Mouse (Mus musculus): ENCODE results near the gene Ctu2. TPM values are rescaled to one million over a fixed set of nuclear protein-coding genes. Genes with fewer than 3 reads are reported as not detected.

The Ctu2 gene
- 35.9 and 74.5 TPM in 2 replicates for polyA plus RNA-seq (2012; ENCODE audit: low replicate concordance)

DNA sequence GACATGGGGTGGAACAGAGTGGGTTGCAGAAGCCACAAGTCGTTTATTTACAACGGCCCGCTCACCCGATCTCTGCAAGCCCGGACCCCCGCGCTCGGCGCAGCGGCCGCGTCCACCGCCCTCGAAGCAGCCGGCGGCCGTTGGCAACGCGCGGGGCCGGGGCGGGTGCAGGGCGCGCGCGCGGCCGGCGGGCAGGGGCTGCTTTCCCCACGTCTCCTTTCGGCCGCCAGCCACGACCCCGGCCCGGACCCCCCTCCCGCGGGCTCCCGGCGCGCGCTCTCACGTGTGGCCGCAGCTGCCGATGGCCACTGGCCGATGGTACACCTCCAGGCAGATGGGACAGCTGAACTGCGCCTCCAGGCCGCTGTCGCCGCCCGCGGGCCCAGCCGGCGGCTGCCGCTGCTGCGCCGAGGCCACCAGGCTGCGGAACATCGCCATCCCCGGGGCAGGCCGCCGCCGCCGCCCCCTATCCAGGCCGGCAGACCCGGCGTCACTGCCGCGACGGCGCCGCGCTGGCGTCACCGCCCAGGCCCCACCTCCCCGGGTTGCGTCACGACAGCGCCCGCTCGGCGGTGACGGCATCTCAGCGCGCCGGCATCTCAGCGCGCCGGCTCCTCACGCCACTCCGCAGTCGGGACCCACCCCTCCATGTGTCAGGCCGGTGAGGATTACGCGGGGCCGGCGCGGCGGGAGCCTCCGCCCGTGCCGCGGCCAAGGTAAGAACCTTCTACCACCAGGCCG lies at the start of gene Ctu2, which contains the start of gene Rnf166:
TSS of gene Ctu2 (plus strand) at position 564 of the 741 bp plus-strand sequence.
TSS of gene Rnf166 (minus strand) at position 485 of the 741 bp plus-strand sequence.

GRCm38 (mm10) chr8:122432443-122433268 lies 43.3 kb upstream of the Ctu2 start, which contains the start of gene Cyba:
Gene Cyba, minus strand, starts transcription at chr8:122432930.

DNA sequence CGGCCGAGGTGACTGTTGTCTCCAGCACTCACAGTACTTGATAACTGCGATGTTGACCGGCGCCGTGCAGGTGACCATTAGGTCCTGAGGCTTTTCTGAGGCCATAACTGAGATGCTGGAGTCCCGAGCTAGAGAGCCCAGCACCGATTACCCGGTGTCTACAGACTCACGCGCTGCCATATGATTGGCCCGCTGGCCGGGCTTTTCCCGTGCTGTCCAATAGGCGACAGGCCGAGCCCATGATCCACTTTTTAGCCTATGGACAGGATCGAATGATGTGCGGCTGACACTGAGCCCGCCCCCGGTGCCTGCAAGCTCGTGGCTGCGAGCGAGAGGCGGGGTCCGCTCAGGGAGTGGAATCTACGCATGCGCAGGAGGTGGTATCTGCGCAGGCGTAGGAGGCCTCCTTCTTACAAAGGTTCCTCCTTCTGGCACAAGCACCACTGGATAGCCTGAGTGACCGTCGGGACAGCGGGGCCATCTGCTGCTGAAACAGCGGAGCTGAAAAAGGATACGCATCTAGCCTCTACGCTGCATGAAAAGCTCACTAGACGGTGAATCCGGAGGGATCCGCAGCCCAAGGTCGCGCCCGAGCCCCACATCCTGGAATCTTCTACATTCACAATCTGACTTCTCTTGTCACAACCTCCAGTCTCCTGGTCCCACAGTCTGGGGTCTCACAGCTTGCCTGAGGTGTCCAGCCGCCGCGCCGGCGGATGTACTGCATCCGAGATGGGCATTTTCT lies 32.5 kb upstream of the Ctu2 start, which contains the start of gene Mvd:
TSS of gene Mvd (minus strand) at position 161 of the 745 bp plus-strand sequence.

GRCm38 (mm10) chr8:122460524-122461472 lies 15.1 kb upstream of the Ctu2 start, which contains the start of gene Snai3:
Gene Snai3, minus strand, starts transcription at chr8:122460733.

Other genes with a start within 250 kb of the Ctu2 start
- gene Zfpm1, start 194.0 kb upstream of the Ctu2 start, polyA plus RNA-seq (2012; ENCODE audit: low replicate concordance), result 211 and 319 TPM in 2 replicates
- 0.11 TPM in 1 of 2 replicates, not detected in the other for gene Trhr2, start 115.4 kb upstream of the Ctu2 start, polyA plus RNA-seq (2012; ENCODE audit: low replicate concordance)
- 67.9 and 139 TPM in 2 replicates for gene Zc3h18, start 99.5 kb upstream of the Ctu2 start, polyA plus RNA-seq (2012; ENCODE audit: low replicate concordance)
- 0.18 TPM in 1 of 2 replicates, not detected in the other for gene Il17c, start 54.1 kb upstream of the Ctu2 start, polyA plus RNA-seq (2012; ENCODE audit: low replicate concordance)
- gene Cyba, start 43.2 kb upstream of the Ctu2 start, polyA plus RNA-seq (2012; ENCODE audit: low replicate concordance), result 1,078 and 1,667 TPM in 2 replicates
- 10.9 and 12.4 TPM in 2 replicates for gene Mvd, start 32.7 kb upstream of the Ctu2 start, polyA plus RNA-seq (2012; ENCODE audit: low replicate concordance)
- gene Snai3, start 15.4 kb upstream of the Ctu2 start, polyA plus RNA-seq (2012; ENCODE audit: low replicate concordance), result 2.2 and 3.4 TPM in 2 replicates
- 79.8 and 83.9 TPM in 2 replicates for gene Rnf166, start 79 bp upstream of the Ctu2 start, polyA plus RNA-seq (2012; ENCODE audit: low replicate concordance)
- gene Piezo1, start 75.2 kb downstream of the Ctu2 start, polyA plus RNA-seq (2012; ENCODE audit: low replicate concordance), result 38.4 and 54.7 TPM in 2 replicates
- gene Cdt1, start 91.9 kb downstream of the Ctu2 start, polyA plus RNA-seq (2012; ENCODE audit: low replicate concordance), result 160 and 221 TPM in 2 replicates
- 45.5 and 149 TPM in 2 replicates for gene Aprt, start 100.8 kb downstream of the Ctu2 start, polyA plus RNA-seq (2012; ENCODE audit: low replicate concordance)
- 7.5 and 18.4 TPM in 2 replicates for gene Galns, start 135.3 kb downstream of the Ctu2 start, polyA plus RNA-seq (2012; ENCODE audit: low replicate concordance)
- gene Trappc2l, start 135.5 kb downstream of the Ctu2 start, polyA plus RNA-seq (2012; ENCODE audit: low replicate concordance), result 1.1 and 5.3 TPM in 2 replicates
- not detected in 2 replicates for gene Pabpn1l, start 146.6 kb downstream of the Ctu2 start, polyA plus RNA-seq (2012; ENCODE audit: low replicate concordance)
- gene Cbfa2t3, start 223.0 kb downstream of the Ctu2 start, polyA plus RNA-seq (2012; ENCODE audit: low replicate concordance), result 104 and 278 TPM in 2 replicates